Mouse (Mus musculus): Measurements from ENCODE around the gene Naa35. TPM values are rescaled to one million over a fixed set of nuclear protein-coding genes. Genes with fewer than 3 reads are reported as not detected.
A peak's percentile ranks its signal among the peaks of the same experiment; 100 is the strongest.
"Not testable (repeated sequence)": the region's sequence is repeated elsewhere in the genome, so short reads cannot be mapped to it uniquely, and the experiment has no call there.

Naa35 gene
- polyA plus RNA-seq, 1 experiment from 2014 or later = 70.6 TPM

DNA sequence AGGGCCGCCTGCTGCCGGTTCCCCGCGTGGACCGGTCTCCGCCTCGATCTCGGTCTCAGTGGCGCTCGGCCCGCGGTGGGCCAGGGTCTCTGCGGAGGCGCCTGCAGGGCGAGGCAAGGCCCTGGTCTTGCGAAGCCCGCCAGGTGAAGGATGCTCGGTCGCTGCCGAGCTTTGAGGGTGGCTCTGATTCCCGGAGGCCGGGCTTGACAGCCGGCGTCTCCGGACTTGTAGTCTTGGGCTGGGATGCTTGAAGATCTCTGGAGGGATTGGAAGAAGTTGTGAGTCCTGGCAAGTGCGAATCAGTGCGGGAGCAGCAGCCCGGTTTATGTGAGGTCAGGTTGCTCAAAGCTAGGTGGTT is 568 bp downstream of the Naa35 start:
- no peaks in the 10 kb centered on the region for H3K9me3 ChIP-seq
- H3K4me1 ChIP-seq (replicated peaks) = peaks cover 6% of the 10 kb centered on the region; the same call in 1 of the 2 replicates
- H3K36me3 ChIP-seq = peaks cover 5% of the 10 kb centered on the region; the same call in 1 of the 2 replicates
- under 1% methylated on average over 28 of the region's 28 CpGs for WGBS
- ATAC-seq = no peak
- peak overlapping the region; percentile 93 for H3K4me3 ChIP-seq (replicated peaks)
- peak overlapping the region; percentile 74 for H3K27ac ChIP-seq
- peak overlapping the region; percentile 69 for H3K4me2 ChIP-seq (replicated peaks)
- no peaks in the 10 kb centered on the region for H3K27me3 ChIP-seq (replicated peaks)
- H3K9ac ChIP-seq = peak overlapping the region; percentile 89

GRCm38 (mm10) chr13:59587201-59587600 is 2.1 kb downstream of the Naa35 start:
- 90% methylated on average over 2 of the region's 2 CpGs for WGBS
- no peak overlapping the region for H3K4me2 ChIP-seq (replicated peaks)
- no peak for ATAC-seq
- H3K27me3 ChIP-seq (replicated peaks) = no peaks in the 10 kb centered on the region
- H3K27ac ChIP-seq = no peak overlapping the region
- peaks cover 5% of the 10 kb centered on the region; the same call in 1 of the 2 replicates for H3K36me3 ChIP-seq
- H3K9ac ChIP-seq = no peak overlapping the region
- peaks cover 6% of the 10 kb centered on the region; the same call in 1 of the 2 replicates for H3K4me1 ChIP-seq (replicated peaks)
- no peak overlapping the region for H3K4me3 ChIP-seq (replicated peaks)
- no peaks in the 10 kb centered on the region for H3K9me3 ChIP-seq

DNA sequence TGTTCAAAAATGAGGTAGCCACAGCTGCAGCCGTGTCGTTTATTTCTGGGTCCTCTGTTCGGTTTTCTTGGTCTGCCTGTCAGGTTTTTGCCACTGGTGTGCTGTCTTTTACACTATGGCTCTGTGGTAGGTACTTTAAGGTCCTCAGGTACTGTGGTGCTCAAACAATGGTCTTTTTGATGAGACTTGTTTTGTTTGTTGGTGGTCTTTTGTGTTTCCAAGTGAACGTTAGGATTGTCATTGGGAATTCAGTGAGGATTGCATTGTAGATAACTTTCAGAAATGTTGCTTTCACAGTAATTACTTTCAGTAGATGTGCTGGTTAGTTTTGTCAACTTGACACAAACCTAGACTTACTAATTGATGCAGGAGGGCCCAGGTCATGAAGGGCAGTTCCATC is 4.6 kb downstream of the Naa35 start:
- Histone ChIP-seq H3K27ac (no peak overlapping the region), H3K9ac (no peak overlapping the region), H3K4me2 (replicated peaks) (no peak overlapping the region), H3K4me3 (replicated peaks) (no peak overlapping the region), H3K36me3 (peaks cover 5% of the 10 kb centered on the region; the same call in 1 of the 2 replicates), H3K9me3 (no peaks in the 10 kb centered on the region), H3K27me3 (replicated peaks) (no peaks in the 10 kb centered on the region), H3K4me1 (replicated peaks) (peaks cover 8% of the 10 kb centered on the region; the same call in 1 of the 2 replicates)
- WGBS = 85% methylated on average over 4 of the region's 4 CpGs
- no peak for ATAC-seq

DNA sequence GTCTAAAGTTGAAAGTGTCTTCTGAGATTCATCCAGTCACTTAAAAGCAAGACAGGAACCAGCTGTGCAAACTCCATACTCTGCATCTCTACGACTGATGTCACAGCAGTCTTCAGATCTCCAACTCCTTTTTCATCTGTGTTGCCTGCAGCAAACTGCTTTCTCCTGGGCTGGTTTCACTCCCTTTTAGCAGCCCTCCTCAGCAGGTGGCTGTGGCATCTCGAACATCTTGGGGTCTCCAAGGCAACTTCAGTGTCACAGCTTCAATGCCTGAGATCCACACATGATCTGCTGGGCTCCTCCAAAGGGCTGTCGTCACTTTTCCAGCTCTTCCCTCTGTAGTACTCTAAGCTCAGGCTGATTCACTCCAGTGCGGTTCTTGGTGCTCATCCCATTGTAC is 5.6 kb downstream of the Naa35 start:
- H3K27me3 ChIP-seq (replicated peaks) = no peaks in the 10 kb centered on the region
- peaks cover 8% of the 10 kb centered on the region; the same call in 1 of the 2 replicates for H3K4me1 ChIP-seq (replicated peaks)
- no peak overlapping the region for H3K9ac ChIP-seq
- 93% methylated on average over 4 of the region's 4 CpGs for WGBS
- no peak for ATAC-seq
- H3K27ac ChIP-seq = no peak overlapping the region
- H3K36me3 ChIP-seq = peaks cover 5% of the 10 kb centered on the region; the same call in 1 of the 2 replicates
- no peaks in the 10 kb centered on the region for H3K9me3 ChIP-seq
- no peak overlapping the region for H3K4me2 ChIP-seq (replicated peaks)
- H3K4me3 ChIP-seq (replicated peaks) = no peak overlapping the region

GRCm38 (mm10) chr13:59592058-59592457 is 7.0 kb downstream of the Naa35 start:
- not testable (repeated sequence) for H3K9ac ChIP-seq; H3K4me1 ChIP-seq (replicated peaks); H3K27me3 ChIP-seq (replicated peaks); H3K4me3 ChIP-seq (replicated peaks); H3K9me3 ChIP-seq; H3K4me2 ChIP-seq (replicated peaks); H3K36me3 ChIP-seq; ATAC-seq; H3K27ac ChIP-seq
- WGBS = 88% methylated on average over 3 of the region's 3 CpGs

DNA sequence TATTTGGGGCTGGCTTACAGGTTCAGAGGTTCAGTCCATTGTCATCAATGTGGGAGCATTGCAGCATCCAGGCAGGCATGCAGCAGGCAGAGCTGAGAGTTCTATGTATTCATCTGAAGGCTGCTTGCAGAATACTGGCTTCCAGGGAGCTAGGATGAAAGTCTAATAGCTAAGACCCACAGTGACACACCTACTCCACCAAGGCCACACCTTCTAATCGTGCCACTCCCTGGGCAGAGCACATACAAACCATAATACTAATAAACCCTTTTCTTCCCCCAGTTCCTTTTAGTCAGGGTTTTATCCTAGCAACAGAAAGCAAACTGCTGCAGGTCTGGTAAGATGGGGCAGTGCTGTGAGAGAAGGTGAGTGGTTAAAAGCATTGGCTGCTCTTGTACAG is 7.6 kb downstream of the Naa35 start:
- 69% methylated on average over 1 of the region's 1 CpGs for WGBS
- H3K4me3 ChIP-seq (replicated peaks) = no peak overlapping the region
- no peak overlapping the region for H3K4me2 ChIP-seq (replicated peaks)
- H3K27me3 ChIP-seq (replicated peaks) = no peaks in the 10 kb centered on the region
- H3K36me3 ChIP-seq = peaks cover 5% of the 10 kb centered on the region; the same call in 1 of the 2 replicates
- H3K9me3 ChIP-seq = no peaks in the 10 kb centered on the region
- H3K27ac ChIP-seq = no peak overlapping the region
- no peak overlapping the region for H3K9ac ChIP-seq
- ATAC-seq = peak; percentile 90
- H3K4me1 ChIP-seq (replicated peaks) = 0 out of 2 replicates have a peak, but pooled peaks cover 5% of the 10 kb centered on the region

- Histone ChIP-seq H3K36me3 (peaks cover 23% of the 10 kb centered on the region), H3K4me1 (replicated peaks) (no peaks in the 10 kb centered on the region), H3K9ac (no peak overlapping the region), H3K27ac (no peak overlapping the region), H3K27me3 (replicated peaks) (no peaks in the 10 kb centered on the region), H3K4me2 (replicated peaks) (no peak overlapping the region), H3K9me3 (no peaks in the 10 kb centered on the region), H3K4me3 (replicated peaks) (no peak overlapping the region)
- no peak for ATAC-seq
- 92% methylated on average over 5 of the region's 5 CpGs for WGBS
These were observed 18.0 kb downstream of the Naa35 start for GRCm38 (mm10) chr13:59603096-59603495.

- no peaks in the 10 kb centered on the region for H3K9me3 ChIP-seq
- H3K4me2 ChIP-seq (replicated peaks) = no peak overlapping the region
- no peak overlapping the region for H3K27ac ChIP-seq
- H3K4me3 ChIP-seq (replicated peaks) = no peak overlapping the region
- no peak overlapping the region for H3K9ac ChIP-seq
- 0 out of 2 replicates have a peak, but pooled peaks have one; percentile 8 for ATAC-seq
- no peaks in the 10 kb centered on the region for H3K27me3 ChIP-seq (replicated peaks)
- WGBS = 81% methylated on average over 1 of the region's 1 CpGs
- peaks cover 30% of the 10 kb centered on the region for H3K36me3 ChIP-seq
- no peaks in the 10 kb centered on the region for H3K4me1 ChIP-seq (replicated peaks)
These were observed 19.5 kb downstream of the Naa35 start for GRCm38 (mm10) chr13:59604511-59604910.

- 55% methylated on average over 10 of the region's 10 CpGs for WGBS
- peak; percentile 62; the same call in 1 of the 2 replicates for ATAC-seq
- no peak overlapping the region for H3K9ac ChIP-seq
- no peak overlapping the region for H3K4me2 ChIP-seq (replicated peaks)
- no peaks in the 10 kb centered on the region for H3K9me3 ChIP-seq
- H3K36me3 ChIP-seq = peaks cover 32% of the 10 kb centered on the region
- H3K27me3 ChIP-seq (replicated peaks) = no peaks in the 10 kb centered on the region
- H3K27ac ChIP-seq = no peak overlapping the region
- no peak overlapping the region for H3K4me3 ChIP-seq (replicated peaks)
- H3K4me1 ChIP-seq (replicated peaks) = no peaks in the 10 kb centered on the region
These were observed 20.3 kb downstream of the Naa35 start for GRCm38 (mm10) chr13:59605221-59605922.

- Histone ChIP-seq H3K4me2 (replicated peaks) (no peak overlapping the region), H3K36me3 (peaks cover 19% of the 10 kb centered on the region; the same call in 1 of the 2 replicates), H3K9ac (no peak overlapping the region), H3K4me1 (replicated peaks) (no peaks in the 10 kb centered on the region), H3K27ac (no peak overlapping the region), H3K27me3 (replicated peaks) (no peaks in the 10 kb centered on the region), H3K4me3 (replicated peaks) (no peak overlapping the region), H3K9me3 (no peaks in the 10 kb centered on the region)
- no peak for ATAC-seq
- WGBS = 92% methylated on average over 4 of the region's 4 CpGs
These were observed 24.8 kb downstream of the Naa35 start for GRCm38 (mm10) chr13:59609885-59610284.

DNA sequence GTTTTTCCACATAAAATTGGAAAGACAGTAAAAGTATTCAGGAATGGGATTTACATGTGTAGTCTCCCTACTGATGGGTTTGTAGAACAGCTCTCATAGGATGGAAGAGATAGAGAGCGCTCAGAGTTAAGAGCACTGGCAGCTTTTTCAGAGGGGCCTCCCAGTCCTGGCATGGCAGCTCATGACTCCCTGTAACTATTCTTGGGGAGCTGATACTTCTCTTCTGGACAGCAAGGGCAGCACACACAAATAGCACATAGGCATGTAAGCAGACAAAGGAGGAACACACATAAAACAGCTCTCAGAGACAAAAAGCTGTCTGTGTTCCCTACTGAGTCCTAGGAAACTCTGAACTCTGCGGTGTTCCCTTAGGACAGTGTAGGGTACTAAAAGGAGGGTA is 25.4 kb downstream of the Naa35 start:
- H3K4me2 ChIP-seq (replicated peaks) = no peak overlapping the region
- no peak overlapping the region for H3K9ac ChIP-seq
- H3K27ac ChIP-seq = no peak overlapping the region
- WGBS = 83% methylated on average over 2 of the region's 2 CpGs
- ATAC-seq = no peak
- H3K36me3 ChIP-seq = peaks cover 19% of the 10 kb centered on the region; the same call in 1 of the 2 replicates
- H3K9me3 ChIP-seq = no peaks in the 10 kb centered on the region
- H3K4me3 ChIP-seq (replicated peaks) = no peak overlapping the region
- H3K27me3 ChIP-seq (replicated peaks) = no peaks in the 10 kb centered on the region
- 0 out of 2 replicates have a peak, but pooled peaks cover 3% of the 10 kb centered on the region for H3K4me1 ChIP-seq (replicated peaks)

GRCm38 (mm10) chr13:59613868-59614267 is 28.8 kb downstream of the Naa35 start:
- no peak for ATAC-seq
- no peak overlapping the region for H3K4me3 ChIP-seq (replicated peaks)
- no peak overlapping the region for H3K4me2 ChIP-seq (replicated peaks)
- peaks cover 12% of the 10 kb centered on the region; the same call in 1 of the 2 replicates for H3K36me3 ChIP-seq
- no peaks in the 10 kb centered on the region for H3K27me3 ChIP-seq (replicated peaks)
- 0 out of 2 replicates have a peak, but pooled peaks cover 3% of the 10 kb centered on the region for H3K4me1 ChIP-seq (replicated peaks)
- no peak overlapping the region for H3K9ac ChIP-seq
- no peak overlapping the region for H3K27ac ChIP-seq
- 84% methylated on average over 4 of the region's 4 CpGs for WGBS
- no peaks in the 10 kb centered on the region for H3K9me3 ChIP-seq

GRCm38 (mm10) chr13:59615152-59615551 is 30.1 kb downstream of the Naa35 start:
- Histone ChIP-seq H3K27ac (0 out of 2 replicates have a peak overlapping the region, but pooled peaks have one; percentile 15), H3K4me2 (replicated peaks) (no peak overlapping the region), H3K27me3 (replicated peaks) (no peaks in the 10 kb centered on the region), H3K4me3 (replicated peaks) (no peak overlapping the region), H3K9me3 (no peaks in the 10 kb centered on the region), H3K9ac (no peak overlapping the region), H3K4me1 (replicated peaks) (0 out of 2 replicates have a peak, but pooled peaks cover 3% of the 10 kb centered on the region), H3K36me3 (peaks cover 6% of the 10 kb centered on the region; the same call in 1 of the 2 replicates)
- WGBS = 87% methylated on average over 4 of the region's 4 CpGs
- peak; percentile 62; the same call in 1 of the 2 replicates for ATAC-seq
